Mouse (Mus musculus) hindbrain, postnatal 0 days (tissue): Measurements from ENCODE around the gene Vdr. TPM values are rescaled to one million over a fixed set of nuclear protein-coding genes. Genes with fewer than 3 reads are reported as not detected.

ENCODE experiments used
- ATAC-seq: fragments of 200-750 bp; cut with Nextera tagmentation; 2 replicates; pipeline ENCODE4 v1.8.0; 2017; ENCODE audit warnings: mild to moderate bottlenecking, moderate TSS enrichment, moderate library complexity
- DNase-seq: peaks from one replicate; pipeline ENCODE4 v3.0.0-alpha.2; 2015; ENCODE audit warnings: low spot score
- H3K27ac ChIP-seq: fragments of 300-500 bp; sonication (generic); 2 replicates; pipeline ENCODE4 v1.5.1; 2014; ENCODE audit warnings: mild to moderate bottlenecking
- H3K27me3 ChIP-seq: fragments of 300-500 bp; sonication (generic); 2 replicates; pipeline ENCODE4 v1.6.1; 2014; ENCODE audit warnings: low read length, mixed read lengths; ENCODE audit not compliant: insufficient read depth
- H3K36me3 ChIP-seq: fragments of 300-500 bp; sonication (generic); 2 replicates; pipeline ENCODE4 v1.6.1; 2014; ENCODE audit warnings: low read length, mixed read lengths; ENCODE audit not compliant: insufficient read depth
- H3K4me1 ChIP-seq: fragments of 300-500 bp; sonication (generic); 2 replicates; pipeline ENCODE4 v1.6.1; 2014; ENCODE audit warnings: antibody characterized with exemption, low read length, mixed read lengths; ENCODE audit not compliant: insufficient read depth
- H3K4me2 ChIP-seq: fragments of 300-500 bp; sonication (generic); 2 replicates; pipeline ENCODE4 v1.6.1; 2014; ENCODE audit warnings: low read depth, mild to moderate bottlenecking, low read length, moderate library complexity, mixed read lengths
- H3K4me3 ChIP-seq: fragments of 300-500 bp; sonication (generic); 2 replicates; pipeline ENCODE4 v1.5.1; 2014; ENCODE audit warnings: low read length
- H3K9ac ChIP-seq: fragments of 300-500 bp; sonication (generic); replicated peaks from 2 replicates; pipeline ENCODE4 v1.6.1; 2014; ENCODE audit warnings: mild to moderate bottlenecking, low read length, moderate library complexity, mixed read lengths
- H3K9me3 ChIP-seq: fragments of 300-500 bp; sonication (generic); 2 replicates; pipeline ENCODE4 v1.6.1; 2016; ENCODE audit warnings: low read length, mixed read lengths
- CTCF ChIP-seq: IDR thresholded peaks from 2 replicates; pipeline ENCODE4 v1.5.1; 2016; ENCODE audit warnings: antibody characterized with exemption, control low read depth, low read depth
- WGBS: fragments of 180-500 bp; shearing (Covaris S2); extraction: QIAGEN DNeasy Blood & Tissue Kit; methylation state at CpG from one replicate; pipeline ENCODE4 v1.1.7; 2014; 5-methylcytosine and 5-hydroxymethylcytosine counted together
- polyA plus RNA-seq: library from polyadenylated mRNA; unstranded; fragments of >200 nt; fragmentation: Nextera tagmentation; extraction: Ambion mirVana; gene quantifications from 2 replicates; pipeline ENCODE4 v1.2.1, GENCODE M21; 2015
- total RNA-seq: library from RNA; depleted of rRNA; stranded (reverse); fragments of >200 nt; gene quantifications from 2 replicates; pipeline ENCODE4 v1.2.3, GENCODE M21; 2014

Vdr gene
- total and polyA plus RNA-seq, 2 experiments from 2014 or later = 0.26 to 0.76 TPM

DNA sequence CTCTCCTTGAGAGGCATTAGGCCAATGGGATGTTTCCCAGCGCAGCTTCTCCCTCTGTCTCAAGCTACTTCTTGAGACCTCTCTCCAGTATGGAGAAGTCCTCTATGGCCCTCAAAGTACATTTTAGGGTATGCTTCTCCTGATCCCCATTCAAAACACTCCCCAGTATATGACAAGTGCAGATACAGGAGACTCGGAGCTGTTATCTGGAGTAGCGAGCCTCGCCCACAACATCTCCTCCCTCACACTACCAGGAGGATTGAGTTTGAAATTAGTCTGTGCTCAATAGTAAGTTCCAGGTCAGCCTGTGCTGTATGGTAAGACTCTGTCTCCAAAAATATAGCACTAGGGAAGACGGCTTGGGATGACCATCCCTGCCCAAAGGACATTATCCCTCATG, 59.4 kb downstream of the Vdr start:
- 86% methylated on average over 5 of the region's 5 CpGs for WGBS
- no peak for DNase-seq

DNA sequence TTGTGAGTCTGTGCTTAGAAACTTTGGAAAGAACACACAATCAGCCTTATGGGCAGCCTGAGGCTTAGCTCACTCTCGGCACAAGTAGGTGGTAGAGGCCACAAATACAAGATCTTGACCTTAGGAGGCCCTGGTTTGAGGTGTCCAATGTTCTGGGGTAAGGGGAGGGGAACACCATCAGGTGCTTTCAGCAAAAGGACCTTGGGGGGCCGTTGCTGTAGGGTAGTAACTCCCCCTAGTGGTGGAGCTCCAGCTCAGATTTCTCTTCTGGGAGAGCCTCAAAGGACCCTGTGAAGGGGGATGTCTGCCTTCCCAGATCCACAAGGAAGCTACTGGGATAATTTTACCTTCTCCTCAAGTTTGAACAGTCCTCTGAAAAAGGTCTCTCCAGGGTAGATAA, 60.0 kb downstream of the Vdr start:
- Histone ChIP-seq H3K4me1 (no peaks in the 10 kb centered on the region), H3K4me2 (no peak overlapping the region), H3K27ac (no peak overlapping the region), H3K36me3 (no peaks in the 10 kb centered on the region), H3K9me3 (no peaks in the 10 kb centered on the region), H3K9ac (no peak overlapping the region), H3K27me3 (no peaks in the 10 kb centered on the region), H3K4me3 (no peak overlapping the region)
- DNase-seq (peak; percentile 55), ATAC-seq (no peak)
- 20% methylated on average over 2 of the region's 2 CpGs for WGBS
- TF ChIP-seq CTCF = peak; percentile 68

More for the DNA sequence above, 59.4 kb downstream of the Vdr start:
- no peak for ATAC-seq
- no peak for TF ChIP-seq CTCF
- Histone ChIP-seq H3K27me3 (no peaks in the 10 kb centered on the region), H3K9me3 (no peaks in the 10 kb centered on the region), H3K27ac (no peak overlapping the region), H3K9ac (no peak overlapping the region), H3K36me3 (no peaks in the 10 kb centered on the region), H3K4me1 (no peaks in the 10 kb centered on the region), H3K4me3 (no peak overlapping the region), H3K4me2 (no peak overlapping the region)

DNA sequence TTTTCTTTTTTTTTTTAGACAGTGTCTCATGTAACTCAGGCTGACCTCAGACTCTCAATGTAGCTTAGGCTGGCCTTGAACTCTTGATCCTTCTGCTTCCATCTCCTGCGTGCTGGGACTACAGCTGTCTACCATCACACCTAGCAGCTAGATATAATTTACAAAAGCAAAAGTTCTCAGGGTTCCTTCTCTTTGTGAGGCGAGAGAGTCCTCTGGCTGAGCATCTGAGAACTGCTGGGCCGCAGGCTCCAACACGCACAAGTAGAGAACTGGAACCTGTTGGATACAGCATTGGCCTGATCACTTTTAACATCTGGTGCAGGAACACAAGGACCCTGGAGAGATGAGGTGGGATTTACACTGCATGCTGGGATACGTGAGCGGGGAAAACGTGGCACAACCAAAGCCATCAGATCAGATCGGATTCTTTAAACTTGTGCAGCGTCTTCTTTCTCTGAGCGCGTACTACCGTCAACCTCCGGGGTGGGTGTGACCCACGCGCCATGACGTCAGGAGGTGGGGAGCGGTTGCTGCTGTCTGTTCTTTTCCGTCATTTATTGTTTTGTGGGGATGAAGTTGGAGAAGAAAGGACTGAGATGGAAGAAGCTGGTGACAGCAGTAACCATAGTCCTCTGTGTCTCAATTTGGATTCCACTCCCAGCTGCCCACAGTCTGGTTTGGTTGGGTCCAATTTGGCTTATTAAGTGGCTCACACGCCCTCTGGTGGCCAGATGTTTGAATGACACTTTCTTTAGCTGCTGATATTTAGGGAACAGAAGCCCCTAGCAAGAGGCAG, 61.1 kb downstream of the Vdr start:
- H3K9ac ChIP-seq = 0 out of 2 replicates have a peak overlapping the region, but pooled peaks have one; percentile 24
- TF ChIP-seq CTCF = peak; percentile 93
- peak overlapping the region; percentile 58 for H3K4me2 ChIP-seq
- peak; percentile 86 for ATAC-seq
- 4% methylated on average over 19 of the region's 19 CpGs for WGBS
- no peaks in the 10 kb centered on the region for H3K36me3 ChIP-seq
- H3K4me3 ChIP-seq = peak overlapping the region; percentile 21
- H3K27ac ChIP-seq = peak overlapping the region; percentile 57; the same call in 1 of the 2 replicates
- DNase-seq = peak; percentile 96
- H3K27me3 ChIP-seq = no peaks in the 10 kb centered on the region
- H3K4me1 ChIP-seq = no peaks in the 10 kb centered on the region
- H3K9me3 ChIP-seq = no peaks in the 10 kb centered on the region

DNA sequence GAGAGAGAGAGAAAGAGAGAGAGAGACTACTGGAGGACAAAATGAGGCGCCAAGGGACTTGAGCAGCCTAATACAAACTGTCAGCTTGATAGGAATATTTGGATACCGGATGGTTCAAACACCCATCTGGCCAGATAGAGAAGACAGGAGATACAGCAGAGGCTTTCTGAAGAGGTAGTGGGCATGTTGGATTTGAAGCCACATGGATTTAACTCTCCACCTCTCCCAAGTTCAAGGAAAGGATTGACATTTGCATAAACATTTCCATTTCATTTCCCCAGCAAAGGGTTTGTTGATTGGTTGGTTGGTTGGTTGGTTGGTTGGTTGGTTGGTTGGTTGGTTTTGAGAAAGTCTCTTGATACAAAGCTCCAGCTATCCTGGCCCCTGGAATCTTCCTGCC, 62.6 kb downstream of the Vdr start:
- no peak for TF ChIP-seq CTCF

DNA sequence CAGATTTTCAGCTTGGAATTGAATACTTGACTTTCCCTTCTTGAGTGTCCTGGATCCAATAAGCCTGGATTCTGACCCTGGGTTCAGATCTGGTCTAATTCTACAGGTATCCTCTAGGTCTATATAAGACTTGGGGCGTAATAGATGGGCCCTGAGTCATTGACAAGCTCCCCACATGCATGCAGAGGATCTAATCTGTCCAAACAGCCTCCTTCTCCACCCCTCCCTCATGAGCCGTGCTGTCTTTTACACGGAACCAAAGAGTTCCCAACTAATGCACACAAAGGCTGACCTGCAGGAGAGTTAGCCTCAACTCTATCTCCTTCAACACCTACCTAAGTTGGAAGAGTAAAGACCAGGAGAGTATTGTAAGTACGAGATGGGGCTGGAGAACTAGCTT, 63.1 kb downstream of the Vdr start:
- H3K4me3 ChIP-seq = no peak overlapping the region
- no peak for TF ChIP-seq CTCF
- no peak for ATAC-seq
- H3K27me3 ChIP-seq = no peaks in the 10 kb centered on the region
- WGBS = 91% methylated on average over 4 of the region's 4 CpGs
- no peak overlapping the region for H3K4me2 ChIP-seq
- DNase-seq = no peak
- no peaks in the 10 kb centered on the region for H3K4me1 ChIP-seq
- H3K36me3 ChIP-seq = no peaks in the 10 kb centered on the region
- no peaks in the 10 kb centered on the region for H3K9me3 ChIP-seq
- no peak overlapping the region for H3K9ac ChIP-seq
- H3K27ac ChIP-seq = no peak overlapping the region

More for the DNA sequence above, 62.6 kb downstream of the Vdr start:
- no peak overlapping the region for H3K9ac ChIP-seq
- WGBS = 100% methylated on average over 2 of the region's 2 CpGs
- DNase-seq (no peak), ATAC-seq (no peak)
- H3K4me3 ChIP-seq = no peak overlapping the region
- no peak overlapping the region for H3K27ac ChIP-seq
- H3K4me2 ChIP-seq = no peak overlapping the region
- H3K36me3 ChIP-seq = no peaks in the 10 kb centered on the region
- H3K9me3 ChIP-seq = no peaks in the 10 kb centered on the region
- no peaks in the 10 kb centered on the region for H3K27me3 ChIP-seq
- no peaks in the 10 kb centered on the region for H3K4me1 ChIP-seq

DNA sequence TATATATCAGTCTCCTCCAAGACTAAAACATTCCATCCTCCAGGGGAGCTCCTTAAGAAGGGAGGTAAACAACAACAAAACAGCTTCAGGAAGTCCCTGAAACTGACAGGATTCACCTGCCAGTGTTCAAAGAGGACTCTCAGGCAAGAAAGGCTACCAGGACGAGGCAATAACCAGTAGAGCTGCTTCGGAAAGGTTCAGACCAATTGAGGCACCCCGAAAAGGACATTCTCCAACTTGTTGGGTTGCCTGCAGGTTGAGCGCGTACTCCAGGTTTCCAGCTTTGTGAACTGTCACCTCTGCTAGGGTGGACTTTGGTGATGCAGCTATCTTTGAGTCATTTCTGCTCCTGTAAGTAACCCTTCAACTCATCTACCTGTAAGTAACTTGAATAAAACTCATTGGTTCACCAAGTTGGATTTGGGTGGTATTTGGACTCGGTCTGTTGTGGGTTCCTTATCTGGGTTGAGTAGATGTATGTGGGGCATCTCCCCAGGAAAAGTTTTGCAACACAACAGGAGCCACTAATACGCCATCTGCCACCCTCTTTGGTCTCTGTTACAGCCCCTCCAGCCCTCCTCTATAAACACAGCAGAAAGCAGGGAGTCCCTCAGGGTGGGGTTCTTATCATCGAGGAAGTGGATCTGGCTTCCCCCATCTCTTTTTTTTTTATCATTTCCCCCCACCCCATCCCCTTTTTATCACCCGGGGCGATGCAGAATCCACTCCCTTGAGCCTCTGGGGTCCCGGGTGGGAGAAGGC, 64.1 kb downstream of the Vdr start:
- no peak for TF ChIP-seq CTCF
- Histone ChIP-seq H3K4me1 (no peaks in the 10 kb centered on the region), H3K36me3 (no peaks in the 10 kb centered on the region), H3K9ac (no peak overlapping the region), H3K9me3 (no peaks in the 10 kb centered on the region), H3K27me3 (no peaks in the 10 kb centered on the region), H3K4me2 (no peak overlapping the region), H3K27ac (no peak overlapping the region), H3K4me3 (no peak overlapping the region)
- 91% methylated on average over 11 of the region's 11 CpGs for WGBS
- DNase-seq (no peak), ATAC-seq (no peak)
